Mouse (Mus musculus): ENCODE results near the gene Hoxc13. TPM values are rescaled to one million over a fixed set of nuclear protein-coding genes. Genes with fewer than 3 reads are reported as not detected.

Gene Hoxc13
- polyA plus RNA-seq, 1 experiment from 2014 or later, result not detected

GRCm38 (mm10) chr15:102947276-102947675 lies 26.4 kb downstream of the Hoxc13 start:
- Histone ChIP-seq H3K27ac (ENCODE audit: low read length) (no peak overlapping the region), H3K4me3 (ENCODE audit: low read length) (no peak overlapping the region), H3K27me3 (ENCODE audit: control insufficient read depth, insufficient read depth, low read length) (peaks cover 95% of the 10 kb centered on the region), H3K36me3 (ENCODE audit: control insufficient read depth, insufficient read depth) (no peaks in the 10 kb centered on the region), H3K9me3 (replicated peaks; ENCODE audit: control insufficient read depth, low read length) (no peaks in the 10 kb centered on the region), H3K4me2 (ENCODE audit: low read depth, low read length) (no peak overlapping the region), H3K9ac (ENCODE audit: low read length) (no peak overlapping the region), H3K4me1 (ENCODE audit: control insufficient read depth, insufficient read depth, low read length) (no peaks in the 10 kb centered on the region; the same call in 1 of the 2 replicates)
- ATAC-seq (replicated peaks; ENCODE audit: extremely low read depth, insufficient read depth, low FRiP score), result no peak
- 4% methylated on average over 9 of the region's 9 CpGs for WGBS

GRCm38 (mm10) chr15:102948842-102949241 lies 27.9 kb downstream of the Hoxc13 start:
- no peak for ATAC-seq (replicated peaks; ENCODE audit: extremely low read depth, insufficient read depth, low FRiP score)
- no peaks in the 10 kb centered on the region for H3K4me1 ChIP-seq (ENCODE audit: control insufficient read depth, insufficient read depth, low read length)
- H3K9me3 ChIP-seq (replicated peaks; ENCODE audit: control insufficient read depth, low read length), result no peaks in the 10 kb centered on the region
- no peak overlapping the region for H3K27ac ChIP-seq (ENCODE audit: low read length)
- H3K4me3 ChIP-seq (ENCODE audit: low read length), result no peak overlapping the region
- no peak overlapping the region for H3K9ac ChIP-seq (ENCODE audit: low read length)
- WGBS, result 4% methylated on average over 2 of the region's 2 CpGs
- H3K36me3 ChIP-seq (ENCODE audit: control insufficient read depth, insufficient read depth), result no peaks in the 10 kb centered on the region
- peaks cover 95% of the 10 kb centered on the region for H3K27me3 ChIP-seq (ENCODE audit: control insufficient read depth, insufficient read depth, low read length)
- no peak overlapping the region for H3K4me2 ChIP-seq (ENCODE audit: low read depth, low read length)

GRCm38 (mm10) chr15:102949696-102950095 lies 28.8 kb downstream of the Hoxc13 start:
- WGBS, result 3% methylated on average over 20 of the region's 20 CpGs
- no peak overlapping the region for H3K4me3 ChIP-seq (ENCODE audit: low read length)

GRCm38 (mm10) chr15:102950877-102951276 lies 30.0 kb downstream of the Hoxc13 start:
- 24% methylated on average over 2 of the region's 2 CpGs for WGBS
- no peak overlapping the region for H3K9ac ChIP-seq (ENCODE audit: low read length)
- H3K4me1 ChIP-seq (ENCODE audit: control insufficient read depth, insufficient read depth, low read length), result no peaks in the 10 kb centered on the region
- no peak for ATAC-seq (replicated peaks; ENCODE audit: extremely low read depth, insufficient read depth, low FRiP score)
- H3K36me3 ChIP-seq (ENCODE audit: control insufficient read depth, insufficient read depth), result no peaks in the 10 kb centered on the region
- H3K4me2 ChIP-seq (ENCODE audit: low read depth, low read length), result no peak overlapping the region
- peaks cover 94% of the 10 kb centered on the region for H3K27me3 ChIP-seq (ENCODE audit: control insufficient read depth, insufficient read depth, low read length)
- H3K4me3 ChIP-seq (ENCODE audit: low read length), result no peak overlapping the region
- H3K9me3 ChIP-seq (replicated peaks; ENCODE audit: control insufficient read depth, low read length), result no peaks in the 10 kb centered on the region
- no peak overlapping the region for H3K27ac ChIP-seq (ENCODE audit: low read length)

More at GRCm38 (mm10) chr15:102949696-102950095, 28.8 kb downstream of the Hoxc13 start:
- H3K27ac ChIP-seq (ENCODE audit: low read length), result no peak overlapping the region
- no peak for ATAC-seq (replicated peaks; ENCODE audit: extremely low read depth, insufficient read depth, low FRiP score)
- H3K27me3 ChIP-seq (ENCODE audit: control insufficient read depth, insufficient read depth, low read length), result peaks cover 96% of the 10 kb centered on the region
- H3K36me3 ChIP-seq (ENCODE audit: control insufficient read depth, insufficient read depth), result no peaks in the 10 kb centered on the region
- H3K9ac ChIP-seq (ENCODE audit: low read length), result no peak overlapping the region
- no peaks in the 10 kb centered on the region for H3K4me1 ChIP-seq (ENCODE audit: control insufficient read depth, insufficient read depth, low read length)
- no peaks in the 10 kb centered on the region for H3K9me3 ChIP-seq (replicated peaks; ENCODE audit: control insufficient read depth, low read length)
- no peak overlapping the region for H3K4me2 ChIP-seq (ENCODE audit: low read depth, low read length)

GRCm38 (mm10) chr15:102953561-102953960 lies 32.7 kb downstream of the Hoxc13 start:
- Histone ChIP-seq H3K4me2 (ENCODE audit: low read depth, low read length) (no peak overlapping the region), H3K27me3 (ENCODE audit: control insufficient read depth, insufficient read depth, low read length) (peaks cover 95% of the 10 kb centered on the region), H3K9ac (ENCODE audit: low read length) (no peak overlapping the region), H3K27ac (ENCODE audit: low read length) (no peak overlapping the region), H3K36me3 (ENCODE audit: control insufficient read depth, insufficient read depth) (no peaks in the 10 kb centered on the region), H3K4me1 (ENCODE audit: control insufficient read depth, insufficient read depth, low read length) (no peaks in the 10 kb centered on the region), H3K4me3 (ENCODE audit: low read length) (no peak overlapping the region), H3K9me3 (replicated peaks; ENCODE audit: control insufficient read depth, low read length) (no peaks in the 10 kb centered on the region)
- 5% methylated on average over 6 of the region's 6 CpGs for WGBS
- ATAC-seq (replicated peaks; ENCODE audit: extremely low read depth, insufficient read depth, low FRiP score), result no peak

- Histone ChIP-seq H3K4me1 (ENCODE audit: control insufficient read depth, insufficient read depth, low read length) (no peaks in the 10 kb centered on the region), H3K36me3 (ENCODE audit: control insufficient read depth, insufficient read depth) (no peaks in the 10 kb centered on the region), H3K9ac (ENCODE audit: low read length) (no peak within 1 kb of the TSS), H3K9me3 (replicated peaks; ENCODE audit: control insufficient read depth, low read length) (no peaks in the 10 kb centered on the region), H3K27ac (ENCODE audit: low read length) (no peak within 1 kb of the TSS), H3K27me3 (ENCODE audit: control insufficient read depth, insufficient read depth, low read length) (peaks cover 93% of the 10 kb centered on the region), H3K4me3 (ENCODE audit: low read length) (no peak within 1 kb of the TSS), H3K4me2 (ENCODE audit: low read depth, low read length) (no peak within 1 kb of the TSS)
- no peak for ATAC-seq (replicated peaks; ENCODE audit: extremely low read depth, insufficient read depth, low FRiP score)
- under 1% methylated on average over 56 of the region's 57 CpGs for WGBS
These were observed 33.5 kb downstream of the Hoxc13 start, which contains the start of gene Hoxc11 for GRCm38 (mm10) chr15:102954192-102955006. Hoxc11 (plus strand) TSS chr15:102954427.

GRCm38 (mm10) chr15:102955007-102955382 lies 34.1 kb downstream of the Hoxc13 start:
- Histone ChIP-seq H3K4me3 (ENCODE audit: low read length) (no peak overlapping the region), H3K9ac (ENCODE audit: low read length) (no peak overlapping the region), H3K4me2 (ENCODE audit: low read depth, low read length) (no peak overlapping the region), H3K4me1 (ENCODE audit: control insufficient read depth, insufficient read depth, low read length) (no peaks in the 10 kb centered on the region), H3K27me3 (ENCODE audit: control insufficient read depth, insufficient read depth, low read length) (peaks cover 93% of the 10 kb centered on the region), H3K36me3 (ENCODE audit: control insufficient read depth, insufficient read depth) (no peaks in the 10 kb centered on the region), H3K9me3 (replicated peaks; ENCODE audit: control insufficient read depth, low read length) (no peaks in the 10 kb centered on the region), H3K27ac (ENCODE audit: low read length) (no peak overlapping the region)
- no peak for ATAC-seq (replicated peaks; ENCODE audit: extremely low read depth, insufficient read depth, low FRiP score)
- 3% methylated on average over 28 of the region's 28 CpGs for WGBS

GRCm38 (mm10) chr15:102955833-102956640 lies 35.1 kb downstream of the Hoxc13 start:
- Histone ChIP-seq H3K36me3 (ENCODE audit: control insufficient read depth, insufficient read depth) (no peaks in the 10 kb centered on the region), H3K27me3 (ENCODE audit: control insufficient read depth, insufficient read depth, low read length) (peaks cover 95% of the 10 kb centered on the region), H3K4me3 (ENCODE audit: low read length) (no peak overlapping the region), H3K4me2 (ENCODE audit: low read depth, low read length) (no peak overlapping the region), H3K27ac (ENCODE audit: low read length) (no peak overlapping the region), H3K9ac (ENCODE audit: low read length) (no peak overlapping the region), H3K4me1 (ENCODE audit: control insufficient read depth, insufficient read depth, low read length) (no peaks in the 10 kb centered on the region), H3K9me3 (replicated peaks; ENCODE audit: control insufficient read depth, low read length) (no peaks in the 10 kb centered on the region)
- no peak for ATAC-seq (replicated peaks; ENCODE audit: extremely low read depth, insufficient read depth, low FRiP score)
- under 1% methylated on average over 39 of the region's 40 CpGs for WGBS

- ATAC-seq (replicated peaks; ENCODE audit: extremely low read depth, insufficient read depth, low FRiP score), result no peak
- WGBS, result 4% methylated on average over 12 of the region's 12 CpGs
- H3K9ac ChIP-seq (ENCODE audit: low read length), result no peak overlapping the region
- H3K4me3 ChIP-seq (ENCODE audit: low read length), result no peak overlapping the region
- no peaks in the 10 kb centered on the region for H3K4me1 ChIP-seq (ENCODE audit: control insufficient read depth, insufficient read depth, low read length)
- peaks cover 95% of the 10 kb centered on the region for H3K27me3 ChIP-seq (ENCODE audit: control insufficient read depth, insufficient read depth, low read length)
- H3K4me2 ChIP-seq (ENCODE audit: low read depth, low read length), result no peak overlapping the region
- H3K9me3 ChIP-seq (replicated peaks; ENCODE audit: control insufficient read depth, low read length), result no peaks in the 10 kb centered on the region
- H3K36me3 ChIP-seq (ENCODE audit: control insufficient read depth, insufficient read depth), result no peaks in the 10 kb centered on the region
- no peak overlapping the region for H3K27ac ChIP-seq (ENCODE audit: low read length)
These were observed 36.0 kb downstream of the Hoxc13 start for GRCm38 (mm10) chr15:102956906-102957305.
